Mouse (Mus musculus) kidney, postnatal 4 days (tissue): ENCODE measurements around the gene Ccl25.
A peak's percentile ranks its signal among the peaks of the same experiment; 100 is the strongest.

ENCODE experiments used
- DNase-seq, 2 experiments: peaks; one replicate each; pipeline ENCODE4 v3.0.0; 2021; ENCODE audit warnings: mixed read lengths in 2 of 2

Gene Ccl25

DNA sequence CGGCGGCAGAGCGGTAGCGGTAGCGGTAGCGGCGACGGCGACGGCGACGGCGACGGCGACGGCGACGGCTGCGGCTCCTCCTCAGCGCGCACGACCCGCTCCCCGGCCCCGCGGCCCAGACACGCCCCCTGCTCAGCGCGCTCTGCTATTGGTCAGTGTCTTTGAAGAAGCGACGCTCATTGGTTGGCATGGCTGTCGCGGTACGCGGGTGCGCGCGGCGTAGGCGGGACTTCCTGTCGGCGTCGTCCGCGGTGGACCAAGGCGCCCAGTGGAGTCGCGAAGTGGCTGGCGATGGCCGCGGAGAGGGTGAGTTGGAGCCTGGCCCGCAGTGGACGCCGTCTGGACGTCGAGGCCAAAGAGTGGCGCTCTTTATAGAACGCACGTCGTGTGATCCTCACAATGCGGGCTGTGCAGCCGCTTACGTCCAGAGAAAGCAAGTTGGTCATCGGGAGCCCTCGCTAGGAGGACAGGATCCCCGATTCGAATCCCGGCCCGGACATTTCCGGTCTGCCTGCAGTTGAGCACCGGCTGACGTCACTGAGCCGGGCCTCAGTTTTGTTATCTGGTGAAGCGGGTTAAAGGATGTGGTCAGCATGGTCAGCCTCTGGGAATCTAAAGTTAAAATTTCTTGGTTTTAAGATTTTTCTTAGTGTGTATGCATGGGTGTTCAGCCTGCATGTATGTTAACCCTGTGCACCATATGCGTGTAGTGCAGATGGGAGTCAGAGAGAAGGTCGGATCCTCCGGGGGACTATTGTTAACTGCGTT, at the start of gene Ccl25, which contains the start of gene Elavl1:
Ccl25 (plus strand) TSS at position 228 of the 768 bp plus-strand sequence.
Elavl1 (minus strand) TSS at position 431 of the 768 bp plus-strand sequence.
- peak; percentile 98 for DNase-seq

- peak; percentile 98 for DNase-seq
These were observed 49.5 kb upstream of the Ccl25 start, which contains the start of gene Timm44 for GRCm38 (mm10) chr8:4275275-4276110. Gene Timm44, minus strand, starts transcription at chr8:4275913.

DNA sequence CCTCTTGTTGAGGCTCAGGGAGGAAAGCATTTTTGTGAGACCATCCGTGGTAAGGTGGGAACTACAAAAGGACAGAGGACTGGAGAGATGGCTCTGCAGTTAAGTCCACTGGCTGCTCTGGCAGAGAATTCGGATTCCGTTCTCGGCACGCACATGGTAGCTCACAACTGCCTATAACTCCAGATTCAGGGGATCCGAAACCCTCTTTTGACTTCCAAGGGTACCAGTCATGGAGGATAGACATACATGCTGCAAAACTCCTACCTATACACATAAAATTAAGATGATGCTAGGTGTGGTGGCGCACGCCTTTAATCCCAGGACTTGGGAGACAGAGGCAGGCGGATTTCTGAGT, 48.9 kb upstream of the Ccl25 start:
- no peak for DNase-seq

- DNase-seq: no peak
These were observed 32.3 kb upstream of the Ccl25 start for GRCm38 (mm10) chr8:4292738-4293137.

DNA sequence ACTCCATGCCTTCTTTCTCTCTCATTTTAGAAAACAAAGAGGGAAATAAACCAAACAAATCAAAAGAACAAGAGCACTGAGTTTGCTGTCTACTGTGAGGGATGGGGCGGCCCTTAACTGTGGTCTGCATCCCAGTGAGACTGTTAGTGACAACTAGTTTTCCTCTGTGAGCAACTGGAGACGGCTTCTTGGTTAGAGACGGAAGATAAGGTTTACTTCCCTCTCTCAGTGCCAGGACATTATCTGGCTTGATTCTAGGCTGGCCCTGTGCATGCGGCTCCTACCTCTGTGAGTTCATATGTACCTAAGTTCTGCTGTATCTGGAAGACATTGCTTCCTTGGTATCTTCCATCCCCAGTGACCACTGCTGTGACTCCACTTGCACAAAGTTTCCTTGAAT, 27.2 kb upstream of the Ccl25 start:
- DNase-seq: no peak

- no peak for DNase-seq
These were observed 20.9 kb upstream of the Ccl25 start for GRCm38 (mm10) chr8:4304124-4304547.

DNA sequence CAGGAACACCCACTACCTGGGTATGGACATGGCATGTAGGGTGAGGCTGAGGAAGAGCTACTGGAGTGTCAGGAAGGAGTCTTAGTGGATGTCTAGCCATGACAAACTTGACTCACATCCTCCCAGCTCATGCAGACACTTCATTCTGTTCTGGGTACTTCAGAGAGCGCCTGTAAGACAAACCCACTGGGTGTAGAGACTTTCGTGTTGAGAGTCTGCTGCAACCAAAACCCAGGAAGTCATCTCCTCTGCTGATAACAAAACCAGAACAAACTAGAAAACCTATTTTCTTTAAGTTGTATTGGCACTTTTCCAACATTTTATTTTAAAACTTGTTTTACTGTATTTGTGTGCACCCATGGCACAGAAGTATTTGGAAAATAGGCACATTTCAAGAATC, 19.2 kb upstream of the Ccl25 start:
- DNase-seq: no peak

DNA sequence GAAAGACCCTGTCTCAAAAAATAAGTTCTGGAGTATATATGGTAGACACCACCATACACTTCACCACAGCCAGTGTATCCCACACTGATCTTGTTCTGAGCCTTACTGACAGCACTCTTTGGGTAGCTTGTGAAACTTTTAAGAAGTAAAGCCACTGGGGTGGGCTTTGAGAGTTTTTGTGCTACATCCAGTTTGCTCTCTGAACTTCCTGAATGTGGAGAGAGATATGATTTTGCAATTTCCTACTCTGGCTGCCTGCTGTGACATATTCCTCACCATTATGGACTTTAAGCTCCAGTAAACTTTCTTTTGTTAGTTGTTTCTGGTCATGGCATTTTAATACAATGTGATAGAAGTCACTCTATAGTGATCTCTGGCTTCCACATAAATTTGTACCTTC, 12.9 kb upstream of the Ccl25 start:
- DNase-seq: no peak

DNA sequence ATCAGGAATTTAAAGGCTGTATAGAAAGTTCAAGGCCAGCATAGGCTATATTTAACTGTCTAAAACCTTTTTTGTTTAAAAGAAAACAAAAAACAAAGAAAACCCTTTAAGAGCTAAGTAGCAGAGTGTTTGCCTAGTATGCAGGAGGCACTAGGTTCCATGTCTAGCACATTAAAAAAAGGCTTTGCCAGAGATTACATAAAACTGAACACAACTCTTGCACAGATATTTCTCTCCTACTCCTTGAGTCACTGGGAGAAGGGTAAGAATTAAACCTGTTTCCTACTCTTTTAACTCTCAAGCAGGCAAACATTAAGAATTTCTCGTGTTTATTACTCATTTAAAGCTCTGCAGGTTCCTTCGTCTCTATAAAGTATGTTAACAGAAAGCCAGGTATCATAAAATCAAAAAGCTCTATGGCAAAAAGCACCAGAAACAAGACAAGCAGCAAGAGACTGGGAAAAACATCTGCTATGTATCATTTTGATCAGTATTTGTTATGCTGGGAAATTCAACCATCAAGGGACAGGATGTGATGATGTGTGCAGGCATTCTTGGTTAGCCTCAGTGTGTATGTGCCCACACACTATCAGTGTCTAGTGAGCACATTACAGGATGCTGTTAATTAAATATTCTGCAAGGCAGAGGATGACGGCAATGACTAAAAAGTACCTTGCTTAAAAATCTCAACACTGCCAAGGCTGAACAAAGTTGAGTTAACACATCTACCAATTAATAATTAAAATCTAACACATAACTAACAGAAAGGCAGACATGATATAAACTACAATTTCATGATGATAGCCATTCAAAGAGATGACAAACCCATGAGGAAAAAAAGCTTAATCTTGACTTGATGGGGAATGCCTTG, 11.5 kb upstream of the Ccl25 start:
- no peak for DNase-seq

DNA sequence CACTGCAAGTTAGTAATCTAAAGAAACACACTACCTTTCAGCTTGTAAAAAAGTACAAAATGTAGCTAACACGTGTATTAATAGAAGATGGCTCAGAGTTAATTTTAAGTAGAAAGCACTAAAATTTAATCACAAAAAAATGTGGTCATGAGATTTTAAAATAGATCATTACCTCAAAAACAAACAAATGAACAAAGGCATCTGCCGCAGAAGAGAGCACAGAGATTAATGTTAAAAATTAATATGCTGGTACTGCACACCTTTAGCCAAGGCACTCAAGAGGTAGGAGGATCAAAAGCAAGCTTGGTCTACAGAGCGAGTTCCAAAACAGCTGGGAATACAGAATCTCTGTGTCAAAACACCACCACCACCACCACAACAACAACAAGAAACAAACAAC, 10.2 kb upstream of the Ccl25 start:
- no peak for DNase-seq

DNA sequence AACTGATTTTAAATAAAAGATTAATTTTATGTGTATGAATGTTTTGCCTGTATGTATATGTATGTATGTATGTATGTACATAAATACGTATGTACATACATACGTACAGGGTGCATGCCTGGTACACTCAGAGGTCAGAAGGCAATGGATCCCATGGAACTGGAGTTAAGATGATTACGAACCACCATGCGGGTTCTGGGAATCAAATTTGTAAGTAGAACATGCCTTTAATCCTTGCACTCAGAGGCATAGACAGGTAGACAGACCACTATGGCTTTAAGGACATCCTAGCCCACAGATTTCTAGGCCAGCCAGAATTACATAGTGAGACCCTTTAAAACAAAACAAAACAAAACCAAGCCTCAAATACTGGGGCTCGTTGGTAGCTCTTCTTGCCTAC, 6.9 kb upstream of the Ccl25 start:
- DNase-seq: no peak

DNA sequence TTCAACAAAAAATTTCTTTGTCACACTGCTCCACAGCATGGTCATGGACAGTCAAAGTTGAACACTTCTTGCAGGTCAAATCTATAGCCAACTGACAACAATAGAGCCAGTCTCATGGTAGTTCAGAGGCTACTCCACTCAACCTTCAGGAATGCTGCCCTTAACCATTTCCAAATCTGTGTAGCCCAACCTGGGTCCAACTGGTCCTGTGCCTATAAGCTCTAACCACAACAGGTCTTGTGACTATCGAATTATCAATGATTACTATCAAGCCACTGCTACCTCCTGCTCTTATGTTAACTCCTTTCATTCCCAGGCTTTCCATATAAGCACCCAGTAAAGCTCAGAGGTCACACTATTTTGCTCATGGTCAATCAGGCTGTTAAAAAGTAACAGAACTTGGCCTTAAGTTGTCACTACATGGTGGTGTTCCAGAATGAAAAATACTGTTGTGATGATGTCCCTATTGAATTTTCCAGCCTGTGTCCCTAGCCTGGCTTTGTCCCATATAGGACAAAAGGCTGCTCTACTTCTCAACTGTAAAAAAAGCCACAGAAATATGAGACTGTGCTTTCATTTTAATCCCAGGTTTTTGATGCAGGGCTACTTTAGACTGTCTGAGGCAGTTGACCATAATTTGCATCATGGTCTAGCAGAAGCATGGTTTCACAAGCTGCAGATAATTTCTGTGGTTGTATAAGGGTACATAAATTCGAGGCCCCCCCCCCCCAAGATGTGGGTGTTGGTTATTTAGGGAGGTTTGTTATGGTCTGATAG, 6.0 kb upstream of the Ccl25 start:
- no peak for DNase-seq

- no peak for DNase-seq
These were observed 5.5 kb upstream of the Ccl25 start for GRCm38 (mm10) chr8:4319573-4319872.

- no peak for DNase-seq
These were observed 4.6 kb upstream of the Ccl25 start for GRCm38 (mm10) chr8:4320404-4320803.

GRCm38 (mm10) chr8:4321031-4321430, 4.0 kb upstream of the Ccl25 start:
- no peak for DNase-seq

DNA sequence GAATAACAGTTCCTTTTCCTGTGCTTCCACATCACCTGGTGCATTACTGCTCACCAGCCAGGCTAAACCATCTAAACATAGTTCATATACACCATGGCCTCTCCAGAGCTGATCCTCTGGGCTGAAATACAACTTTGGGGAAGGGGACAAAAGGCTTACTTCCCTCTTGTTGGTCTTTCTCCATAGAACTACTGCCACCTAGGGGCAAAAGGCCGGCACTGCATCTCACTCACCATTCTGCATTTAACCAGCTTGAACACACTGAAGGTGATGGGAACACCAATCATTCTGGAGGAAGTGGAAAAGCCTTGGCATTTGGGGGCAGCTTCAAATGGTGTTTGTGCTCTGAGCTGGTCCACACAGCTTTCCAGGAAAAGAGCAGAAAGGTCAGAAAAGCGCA, 2.5 kb upstream of the Ccl25 start:
- peak; percentile 91 to 93 for DNase-seq

DNA sequence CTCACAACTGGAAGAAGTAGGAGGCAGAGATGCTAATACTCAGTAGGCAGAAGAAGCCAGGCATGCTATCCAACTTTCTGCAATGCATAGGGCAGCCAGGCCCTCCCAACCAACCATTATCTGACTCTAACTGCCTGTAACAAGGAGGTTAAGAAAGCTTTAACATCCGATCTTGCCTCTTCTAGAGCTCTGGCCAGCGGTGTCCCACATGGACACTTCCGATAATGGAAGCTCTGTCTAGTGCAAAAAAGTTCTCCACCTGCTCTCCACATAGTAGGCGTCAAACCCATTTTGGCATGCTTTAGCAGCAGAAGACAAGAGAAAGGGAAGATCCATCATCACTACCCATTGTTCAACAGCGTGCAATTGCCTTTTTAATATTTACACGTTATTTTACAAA, 1.1 kb upstream of the Ccl25 start:
- DNase-seq: no peak

DNA sequence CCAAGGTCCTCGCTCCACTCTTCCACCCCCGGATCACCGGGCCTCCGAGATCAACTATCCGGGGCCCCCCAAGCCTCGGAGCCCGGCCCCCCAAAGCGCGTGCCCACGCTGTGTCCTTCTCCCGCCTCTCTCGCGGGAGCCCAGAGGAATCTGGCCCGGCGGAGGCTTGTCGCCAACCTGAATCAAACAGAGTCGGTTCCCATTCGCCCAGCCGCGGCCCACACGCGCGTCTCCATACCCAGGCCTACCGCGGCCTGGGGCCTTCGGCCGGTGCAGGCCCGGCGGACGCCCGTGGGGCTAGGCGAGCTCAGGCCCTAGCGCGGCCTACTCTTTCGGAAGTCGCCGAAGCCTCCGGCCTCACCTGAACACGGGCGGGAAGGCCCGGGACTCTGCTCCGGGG, 485 bp upstream of the Ccl25 start:
- peak in 1 of 2 experiments; percentile 81 for DNase-seq

GRCm38 (mm10) chr8:4325751-4326036, 684 bp downstream of the Ccl25 start:
- no peak for DNase-seq

DNA sequence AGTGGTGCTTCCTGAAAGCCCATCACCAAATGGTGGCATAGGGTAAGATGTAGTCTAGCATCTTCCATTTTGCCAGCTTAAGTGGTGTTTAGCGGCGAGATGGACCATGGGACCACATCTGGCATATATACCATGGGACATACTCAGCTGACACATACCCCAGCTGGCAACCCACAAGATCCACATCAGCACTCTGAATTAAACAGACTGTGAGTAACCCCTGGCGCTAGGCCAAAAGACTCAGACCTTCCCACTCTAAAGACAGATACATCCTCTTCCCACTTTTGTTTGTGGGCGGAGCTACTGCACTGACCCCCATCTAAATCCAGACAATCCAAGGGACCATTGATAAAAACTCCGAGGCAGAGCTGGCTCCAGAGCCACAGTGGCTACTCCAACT, 4.0 kb downstream of the Ccl25 start:
- DNase-seq: no peak

DNA sequence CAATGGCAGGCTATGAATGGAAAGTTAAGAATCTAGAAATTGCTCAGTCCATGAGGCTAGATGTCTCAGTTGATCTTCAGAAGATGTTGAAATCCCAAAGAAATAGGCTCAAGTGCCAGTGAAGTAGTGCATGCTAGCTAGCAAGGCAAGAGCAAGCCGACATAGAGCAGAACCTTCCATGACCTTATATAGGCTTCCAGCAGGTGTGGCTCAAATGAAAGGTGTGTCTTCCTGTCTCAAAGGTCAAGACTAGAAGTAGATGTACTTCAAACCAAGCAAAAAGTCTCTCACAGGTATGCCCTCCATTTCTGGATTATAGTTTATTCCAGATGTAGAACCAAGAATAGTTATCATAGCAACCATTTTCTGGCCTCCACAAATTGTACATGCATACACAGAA, 9.0 kb downstream of the Ccl25 start:
- DNase-seq: no peak

DNA sequence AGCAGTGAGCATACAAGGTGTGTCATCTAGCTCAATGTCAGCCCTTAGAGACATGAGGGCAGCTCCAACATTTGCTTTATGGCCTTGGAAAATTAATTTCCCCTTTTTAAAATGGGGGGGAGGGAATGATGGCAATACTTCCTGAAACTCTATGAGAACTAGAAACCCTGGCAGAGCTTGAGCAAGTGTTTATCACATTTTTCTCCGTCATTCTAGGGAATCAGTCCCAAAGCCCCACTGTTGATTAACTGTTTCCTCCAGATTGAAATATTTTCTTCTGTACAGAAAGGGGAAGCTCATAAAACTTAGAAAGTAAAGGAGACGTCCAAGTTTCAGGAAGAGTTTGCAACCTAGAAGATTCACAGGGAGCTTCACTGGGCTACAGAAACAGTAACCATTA, 10.7 kb downstream of the Ccl25 start:
- DNase-seq: no peak

- no peak for DNase-seq
These were observed 15.2 kb downstream of the Ccl25 start for GRCm38 (mm10) chr8:4340207-4340606.
